Mouse (Mus musculus) embryonic facial prominence, embryonic 15.5 days (tissue): ENCODE results near the gene Snx32. TPM values are rescaled to one million over a fixed set of nuclear protein-coding genes. Genes with fewer than 3 reads are reported as not detected.

Source experiments
- ATAC-seq: fragments of 200-750 bp; cut with Nextera tagmentation; 2 replicates; pipeline ENCODE4 v1.8.0; 2017; ENCODE audit warnings: low read depth, moderate TSS enrichment; ENCODE audit not compliant: insufficient number of reproducible peaks, low FRiP score, low TSS enrichment
- H3K27ac ChIP-seq: fragments of 300-500 bp; sonication (generic); replicated peaks from 2 replicates; pipeline ENCODE4 v1.5.1; 2015; ENCODE audit warnings: mild to moderate bottlenecking, inconsistent platforms
- H3K27me3 ChIP-seq: fragments of 300-500 bp; sonication (generic); 2 replicates; pipeline ENCODE4 v1.6.1; 2015; ENCODE audit warnings: inconsistent platforms
- H3K36me3 ChIP-seq: fragments of 300-500 bp; sonication (generic); 2 replicates; pipeline ENCODE4 v1.6.1; 2015; ENCODE audit warnings: mild to moderate bottlenecking, inconsistent platforms
- H3K4me1 ChIP-seq: fragments of 300-500 bp; sonication (generic); 2 replicates; pipeline ENCODE4 v1.6.1; 2015; ENCODE audit warnings: inconsistent platforms
- H3K4me2 ChIP-seq: fragments of 300-500 bp; sonication (generic); replicated peaks from 2 replicates; pipeline ENCODE4 v1.6.1; 2015; ENCODE audit warnings: mild to moderate bottlenecking, inconsistent platforms
- H3K4me3 ChIP-seq: fragments of 300-500 bp; sonication (generic); replicated peaks from 2 replicates; pipeline ENCODE4 v1.5.1; 2015; ENCODE audit warnings: mild to moderate bottlenecking, inconsistent platforms
- H3K9ac ChIP-seq: fragments of 300-500 bp; sonication (generic); 2 replicates; pipeline ENCODE4 v1.6.1; 2015; ENCODE audit warnings: inconsistent platforms
- H3K9me3 ChIP-seq: fragments of 300-500 bp; sonication (generic); replicated peaks from 2 replicates; pipeline ENCODE4 v1.6.1; 2016; ENCODE audit warnings: inconsistent platforms
- WGBS: fragments of 180-500 bp; shearing (Covaris S2); methylation state at CpG from one replicate; pipeline ENCODE4 v1.1.7; 2015; 5-methylcytosine and 5-hydroxymethylcytosine counted together
- polyA plus RNA-seq: library from polyadenylated mRNA; unstranded; fragments of >200 nt; fragmentation: Nextera tagmentation; extraction: Ambion mirVana; gene quantifications from 2 replicates; pipeline ENCODE4 v1.2.1, GENCODE M21; 2015

Snx32 gene
- polyA plus RNA-seq, 1 experiment from 2014 or later, result 11.7 TPM

DNA sequence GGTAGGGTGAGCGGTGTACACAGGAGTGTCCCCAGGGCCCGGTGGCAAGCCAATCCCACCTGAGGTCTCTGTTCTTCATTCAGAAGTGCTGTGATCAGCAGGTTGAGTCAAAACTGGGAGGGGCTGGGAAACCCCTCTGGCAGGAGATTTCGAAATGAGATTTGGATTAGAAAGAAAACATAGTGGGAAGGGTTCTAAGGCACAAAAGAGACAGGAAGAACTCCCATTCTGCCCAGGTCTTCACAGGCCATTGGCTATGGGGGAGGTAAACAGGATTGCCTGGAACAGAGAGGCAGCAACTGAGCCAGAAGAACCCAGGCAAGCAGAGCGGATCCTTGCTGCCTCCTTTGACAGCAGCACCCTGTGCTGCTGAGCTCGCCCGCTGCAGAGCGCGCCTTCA lies 28.4 kb upstream of the Snx32 start:
- no peak for ATAC-seq
- no peak overlapping the region for H3K9ac ChIP-seq

DNA sequence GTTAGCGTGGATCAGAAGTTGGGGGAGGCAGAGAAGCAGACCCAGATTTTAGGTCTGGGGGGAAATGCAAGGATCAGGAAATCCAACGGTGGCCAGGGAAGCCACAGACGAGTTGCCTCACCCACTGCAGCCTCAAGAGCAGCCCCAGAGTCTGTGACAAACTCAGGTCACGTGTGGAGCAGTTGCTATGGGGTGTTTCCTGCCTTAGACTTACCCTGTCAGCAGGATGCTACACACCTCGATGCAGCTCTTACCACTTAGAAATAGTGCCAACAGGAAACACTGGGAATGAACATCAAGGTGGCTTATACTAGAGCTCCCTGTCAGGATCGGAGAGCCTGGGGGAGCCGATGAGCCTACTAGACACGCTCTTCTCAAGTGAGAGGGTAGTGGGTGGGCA lies 22.2 kb upstream of the Snx32 start:
- H3K4me1 ChIP-seq, result peaks cover 18% of the 10 kb centered on the region
- peaks cover 3% of the 10 kb centered on the region; the same call in 1 of the 2 replicates for H3K27me3 ChIP-seq
- 0 out of 2 replicates have a peak overlapping the region, but pooled peaks have one; percentile 17 for H3K27ac ChIP-seq
- no peaks in the 10 kb centered on the region for H3K36me3 ChIP-seq
- no peak for ATAC-seq
- 53% methylated on average over 8 of the region's 8 CpGs for WGBS
- no peak overlapping the region for H3K9ac ChIP-seq
- H3K4me3 ChIP-seq, result no peak overlapping the region
- H3K9me3 ChIP-seq, result no peaks in the 10 kb centered on the region
- no peak overlapping the region for H3K4me2 ChIP-seq

More for the DNA sequence above, 28.4 kb upstream of the Snx32 start:
- Histone ChIP-seq H3K27ac (peak overlapping the region; percentile 69), H3K9me3 (no peaks in the 10 kb centered on the region), H3K4me1 (peaks cover 14% of the 10 kb centered on the region; the same call in 1 of the 2 replicates), H3K27me3 (no peaks in the 10 kb centered on the region), H3K4me2 (no peak overlapping the region), H3K4me3 (no peak overlapping the region), H3K36me3 (no peaks in the 10 kb centered on the region)
- WGBS, result 58% methylated on average over 8 of the region's 8 CpGs

DNA sequence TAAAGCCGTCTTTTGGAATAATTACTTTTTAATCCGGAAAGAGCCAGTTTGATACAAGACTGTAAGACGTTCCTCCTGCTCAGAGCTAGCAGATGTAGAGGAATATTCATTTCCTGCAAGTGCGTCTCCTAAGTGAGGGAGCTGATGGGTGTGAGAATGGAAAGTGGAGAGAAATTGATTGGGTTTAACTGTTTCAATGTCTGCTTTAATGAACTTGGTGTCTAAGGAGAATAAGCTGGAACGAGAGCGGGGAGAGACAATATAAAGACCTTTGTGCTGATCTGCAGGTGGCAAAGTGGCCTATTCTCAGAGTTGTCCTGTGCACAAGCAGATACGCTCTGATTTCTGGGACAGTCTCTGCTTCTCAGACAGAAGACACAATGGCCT lies 19.8 kb upstream of the Snx32 start:
- Histone ChIP-seq H3K4me1 (peaks cover 18% of the 10 kb centered on the region), H3K9me3 (no peaks in the 10 kb centered on the region), H3K9ac (no peak overlapping the region), H3K27me3 (peaks cover 3% of the 10 kb centered on the region; the same call in 1 of the 2 replicates), H3K4me3 (peak overlapping the region; percentile 32), H3K27ac (peak overlapping the region; percentile 77), H3K36me3 (no peaks in the 10 kb centered on the region), H3K4me2 (peak overlapping the region; percentile 49)
- no peak for ATAC-seq
- WGBS, result 42% methylated on average over 7 of the region's 7 CpGs

DNA sequence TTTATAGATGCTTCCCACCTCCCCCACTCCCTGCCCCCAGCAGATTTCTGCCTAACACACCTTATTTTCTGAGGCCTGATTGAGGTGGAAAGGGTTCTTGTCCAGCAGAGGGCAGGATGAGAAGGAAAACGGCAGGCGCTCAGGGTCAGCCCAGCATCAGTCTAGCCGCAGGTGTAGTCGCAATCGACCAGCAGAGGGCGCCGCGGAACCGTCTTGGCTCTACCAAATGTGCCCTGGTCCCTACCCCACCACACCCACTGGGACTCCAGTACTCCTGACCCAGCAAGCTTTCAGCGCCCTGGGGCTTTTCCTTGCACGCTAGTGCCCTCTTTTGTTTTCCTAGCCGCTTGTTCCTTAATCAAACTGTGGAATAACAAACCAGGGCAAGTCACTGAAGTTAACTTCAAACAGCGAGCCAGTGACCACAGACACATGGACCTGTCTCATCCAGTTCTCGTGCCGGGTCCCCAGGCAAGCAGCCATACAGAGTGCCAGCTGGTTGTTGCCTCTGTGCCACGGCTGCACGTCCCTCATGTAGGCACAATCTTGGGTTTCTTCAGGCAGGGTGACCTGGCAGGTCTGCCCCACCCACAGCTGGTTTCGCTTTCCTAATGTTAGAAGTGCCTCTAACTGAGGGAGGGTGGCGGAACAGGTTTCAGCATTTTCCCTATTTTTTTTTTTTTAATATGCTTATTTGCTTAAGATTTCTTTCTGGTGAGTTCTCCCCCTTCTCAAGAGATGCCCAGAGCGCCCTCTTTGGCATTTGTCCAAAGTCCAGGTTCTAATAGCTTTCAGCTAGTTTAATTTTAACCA lies 19.2 kb upstream of the Snx32 start:
- Histone ChIP-seq H3K27me3 (peaks cover 3% of the 10 kb centered on the region; the same call in 1 of the 2 replicates), H3K4me1 (peaks cover 18% of the 10 kb centered on the region), H3K9me3 (no peaks in the 10 kb centered on the region), H3K9ac (no peak overlapping the region), H3K4me3 (peak overlapping the region; percentile 32), H3K36me3 (no peaks in the 10 kb centered on the region), H3K27ac (peak overlapping the region; percentile 77), H3K4me2 (peak overlapping the region; percentile 49)
- peak; percentile 92 for ATAC-seq
- WGBS, result 6% methylated on average over 20 of the region's 20 CpGs

DNA sequence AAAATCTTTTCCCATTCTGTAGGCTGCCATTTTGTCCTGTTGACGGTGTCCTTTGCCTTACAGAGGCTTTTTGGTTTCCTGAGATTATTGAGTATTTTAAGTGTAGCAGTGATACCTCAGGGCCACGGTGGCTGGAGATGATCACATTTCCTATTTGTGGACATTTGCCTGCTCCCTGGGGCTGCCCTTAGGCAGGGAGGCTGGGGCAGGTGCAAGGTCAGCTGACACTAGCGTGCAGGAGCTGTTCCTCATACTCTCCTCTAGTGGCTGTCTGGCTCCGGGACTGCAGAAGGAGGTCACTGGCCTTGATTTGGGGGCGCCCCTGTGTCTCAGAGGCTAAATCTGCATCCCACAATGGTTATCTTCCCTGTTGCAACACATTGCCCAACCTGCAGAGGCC lies 14.9 kb upstream of the Snx32 start:
- H3K4me2 ChIP-seq, result no peak overlapping the region
- no peaks in the 10 kb centered on the region for H3K9me3 ChIP-seq
- H3K27ac ChIP-seq, result no peak overlapping the region
- H3K4me3 ChIP-seq, result no peak overlapping the region
- H3K9ac ChIP-seq, result no peak overlapping the region
- no peak for ATAC-seq
- H3K4me1 ChIP-seq, result peaks cover 15% of the 10 kb centered on the region
- H3K36me3 ChIP-seq, result no peaks in the 10 kb centered on the region
- WGBS, result 70% methylated on average over 5 of the region's 5 CpGs
- peaks cover under 1% of the 10 kb centered on the region; the same call in 1 of the 2 replicates for H3K27me3 ChIP-seq

DNA sequence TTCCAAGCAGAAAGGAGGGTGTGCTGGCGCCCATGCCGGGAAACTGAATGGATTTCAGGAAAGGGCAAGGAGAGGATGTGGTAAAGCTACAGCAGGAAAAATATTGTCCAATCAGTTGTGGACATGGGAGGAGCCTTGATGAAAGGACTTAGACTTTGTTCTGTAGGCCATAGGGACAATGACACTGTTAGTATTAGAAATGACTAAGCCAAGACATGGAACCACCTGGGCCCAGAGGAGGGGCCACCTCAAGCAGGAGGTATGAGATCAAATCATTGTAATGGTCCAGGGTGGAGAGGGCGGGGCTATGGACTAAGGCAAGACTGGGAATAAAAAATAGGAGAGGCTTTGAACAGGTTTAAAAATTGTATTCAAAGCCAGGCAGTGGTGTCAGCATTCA lies 8.4 kb upstream of the Snx32 start:
- Histone ChIP-seq H3K27ac (no peak overlapping the region), H3K4me1 (no peaks in the 10 kb centered on the region)
- WGBS, result 85% methylated on average over 3 of the region's 3 CpGs

DNA sequence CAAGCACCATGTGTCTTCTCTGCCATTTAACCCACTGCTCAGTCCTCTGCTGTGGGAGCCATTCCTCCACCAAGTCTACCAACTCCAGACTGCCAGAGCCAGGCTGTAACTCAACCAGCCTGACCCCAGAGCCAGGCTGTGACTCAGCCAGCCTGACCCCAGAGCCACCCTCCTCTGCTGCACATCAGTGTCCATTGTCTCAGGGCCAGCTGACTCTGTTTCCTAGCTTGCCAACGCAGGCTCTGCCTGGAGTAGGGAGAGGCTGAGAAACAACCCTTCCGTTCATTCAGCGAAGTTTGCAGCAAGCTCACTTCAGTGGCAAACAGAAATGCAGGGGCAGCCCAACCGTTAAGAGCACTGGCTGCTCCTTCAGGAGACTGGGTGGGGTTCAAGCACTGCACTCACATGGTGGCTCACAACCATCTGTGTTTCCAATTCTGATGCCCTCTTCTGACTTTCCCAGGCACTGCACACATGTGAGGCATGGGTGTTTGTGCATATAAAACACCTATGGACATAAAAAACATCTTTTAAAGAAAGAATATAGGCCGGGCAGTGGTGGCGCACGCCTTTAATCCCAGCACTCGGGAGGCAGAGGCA lies 6.7 kb upstream of the Snx32 start:
- Histone ChIP-seq H3K27me3 (no peaks in the 10 kb centered on the region), H3K4me2 (no peak overlapping the region), H3K4me3 (no peak overlapping the region), H3K9ac (no peak overlapping the region), H3K36me3 (no peaks in the 10 kb centered on the region), H3K9me3 (no peaks in the 10 kb centered on the region), H3K4me1 (no peaks in the 10 kb centered on the region), H3K27ac (no peak overlapping the region)
- 75% methylated on average over 8 of the region's 8 CpGs for WGBS
- no peak for ATAC-seq

More for the DNA sequence above, 8.4 kb upstream of the Snx32 start:
- Histone ChIP-seq H3K4me3 (no peak overlapping the region), H3K4me2 (no peak overlapping the region), H3K27me3 (no peaks in the 10 kb centered on the region), H3K36me3 (no peaks in the 10 kb centered on the region), H3K9me3 (no peaks in the 10 kb centered on the region), H3K9ac (no peak overlapping the region)
- no peak for ATAC-seq

DNA sequence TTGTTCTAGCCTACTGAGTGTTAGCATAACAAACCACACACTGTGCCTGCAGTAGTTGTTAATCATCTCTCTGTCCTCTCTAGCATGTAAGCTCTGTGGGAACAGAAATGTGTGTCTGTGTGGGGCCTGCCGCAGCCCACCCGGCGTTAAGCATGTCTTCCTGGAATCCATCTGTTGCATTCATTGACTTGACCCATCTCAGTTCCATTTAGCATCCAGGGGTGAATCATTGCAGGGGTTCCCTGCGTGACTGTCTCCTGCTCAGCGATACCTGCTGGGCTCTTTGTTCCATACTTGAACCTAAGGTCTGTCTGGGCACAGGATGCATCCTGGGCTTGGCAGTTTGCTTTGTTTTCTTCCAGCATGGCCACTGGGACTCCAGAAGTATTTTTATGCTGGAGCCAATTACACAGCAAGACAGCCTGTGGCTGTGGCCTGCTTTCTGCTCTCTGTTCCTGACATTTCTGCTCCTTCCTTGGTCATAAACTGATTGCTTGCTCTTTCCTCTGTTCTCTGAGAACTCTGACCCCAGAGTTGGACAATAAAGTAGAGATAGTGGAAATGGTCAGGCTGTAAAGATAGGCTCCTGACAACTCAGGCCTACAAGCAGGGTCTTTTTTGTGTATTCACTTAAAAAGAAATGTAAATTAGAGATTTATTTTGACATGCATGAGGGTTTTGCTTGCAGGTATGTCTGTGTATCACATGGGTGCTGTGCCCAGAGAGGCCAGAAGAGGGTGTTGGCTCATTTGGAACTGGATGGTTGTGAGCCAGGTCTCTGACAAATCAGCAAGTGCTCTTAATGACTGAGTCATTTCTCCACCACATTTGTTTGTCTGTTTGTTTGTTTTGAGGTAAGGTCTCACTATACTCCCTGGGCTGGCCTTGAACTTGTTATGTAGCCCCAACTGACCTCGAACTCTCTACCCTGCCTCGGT lies 5.8 kb upstream of the Snx32 start:
- H3K9ac ChIP-seq, result no peak overlapping the region
- H3K27me3 ChIP-seq, result no peaks in the 10 kb centered on the region
- H3K4me1 ChIP-seq, result peaks cover 2% of the 10 kb centered on the region; the same call in 1 of the 2 replicates
- no peaks in the 10 kb centered on the region for H3K36me3 ChIP-seq
- H3K9me3 ChIP-seq, result no peaks in the 10 kb centered on the region
- ATAC-seq, result no peak
- H3K27ac ChIP-seq, result no peak overlapping the region
- no peak overlapping the region for H3K4me2 ChIP-seq
- WGBS, result 83% methylated on average over 7 of the region's 7 CpGs
- no peak overlapping the region for H3K4me3 ChIP-seq

DNA sequence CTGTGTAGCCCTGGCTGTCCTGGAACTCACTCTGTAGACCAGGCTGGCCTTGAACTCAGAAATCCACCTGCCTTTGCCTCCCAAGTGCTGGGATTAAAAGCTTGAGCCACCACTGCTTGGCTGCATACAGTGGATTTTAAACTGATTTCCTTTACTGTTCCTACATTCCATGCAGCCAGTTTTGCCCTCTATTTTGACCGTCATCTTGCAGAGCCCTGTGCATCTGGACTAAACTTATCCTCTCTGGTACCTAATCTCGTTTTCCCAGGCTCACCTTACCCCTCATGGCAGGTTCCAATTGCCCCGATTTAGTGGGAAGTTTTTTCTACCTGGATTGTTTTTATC lies 2.6 kb upstream of the Snx32 start:
- 80% methylated on average over 3 of the region's 3 CpGs for WGBS
- H3K9me3 ChIP-seq, result no peaks in the 10 kb centered on the region
- H3K4me1 ChIP-seq, result peaks cover 18% of the 10 kb centered on the region
- no peaks in the 10 kb centered on the region for H3K27me3 ChIP-seq
- H3K36me3 ChIP-seq, result no peaks in the 10 kb centered on the region
- no peak overlapping the region for H3K4me2 ChIP-seq
- no peak for ATAC-seq
- H3K4me3 ChIP-seq, result no peak overlapping the region
- H3K9ac ChIP-seq, result no peak overlapping the region
- H3K27ac ChIP-seq, result no peak overlapping the region

DNA sequence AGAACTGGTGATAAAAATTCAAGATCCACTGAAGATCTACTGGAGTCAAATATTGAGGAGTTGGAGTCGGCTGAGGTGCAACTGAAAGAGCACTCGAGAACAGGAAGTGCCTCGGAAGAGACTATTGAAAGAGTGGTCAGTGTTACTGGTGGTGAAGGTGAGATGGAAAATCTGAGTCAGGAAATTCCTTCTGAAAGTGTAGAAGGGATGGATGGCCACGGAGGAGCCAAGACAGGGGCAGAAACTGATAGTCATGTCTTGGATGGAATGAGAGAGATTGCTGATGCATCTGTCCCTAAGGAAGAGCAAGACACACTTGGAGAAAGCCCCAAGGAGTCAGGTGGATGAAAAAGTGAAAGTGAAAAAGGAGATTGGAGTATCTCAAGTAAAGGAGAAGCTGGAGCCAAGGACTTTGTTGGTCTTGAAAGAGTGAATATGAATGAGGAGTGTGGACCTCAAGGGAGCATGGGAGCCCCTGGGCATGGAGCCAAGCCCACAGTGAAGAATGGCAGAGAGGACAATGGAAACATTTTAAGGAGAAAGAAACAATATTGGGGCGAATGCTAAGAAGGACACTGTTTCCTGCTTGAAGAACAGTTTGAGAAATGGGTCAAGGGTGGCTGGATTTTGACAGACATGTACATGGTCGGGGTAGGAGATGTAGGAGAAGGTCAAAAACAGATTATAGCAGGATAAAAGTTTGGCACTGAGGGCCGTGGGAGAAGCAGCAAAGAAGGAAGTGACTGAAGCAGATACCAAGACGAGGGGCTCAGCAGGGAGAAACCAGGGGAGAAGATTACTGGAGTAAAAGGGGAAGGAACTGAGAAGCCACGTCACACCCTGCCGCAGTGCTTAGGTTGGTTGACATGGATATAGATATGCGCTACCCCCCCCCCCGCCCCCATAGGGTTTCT lies 2.0 kb upstream of the Snx32 start:
- no peak overlapping the region for H3K9ac ChIP-seq
- no peaks in the 10 kb centered on the region for H3K27me3 ChIP-seq
- H3K4me3 ChIP-seq, result no peak overlapping the region
- no peaks in the 10 kb centered on the region for H3K9me3 ChIP-seq
- no peak overlapping the region for H3K27ac ChIP-seq
- WGBS, result 83% methylated on average over 12 of the region's 12 CpGs
- no peak for ATAC-seq
- peaks cover 18% of the 10 kb centered on the region for H3K4me1 ChIP-seq
- no peaks in the 10 kb centered on the region for H3K36me3 ChIP-seq
- no peak overlapping the region for H3K4me2 ChIP-seq
